Mouse (Mus musculus): ENCODE data around the gene Tmprss3.

Gene Tmprss3

DNA sequence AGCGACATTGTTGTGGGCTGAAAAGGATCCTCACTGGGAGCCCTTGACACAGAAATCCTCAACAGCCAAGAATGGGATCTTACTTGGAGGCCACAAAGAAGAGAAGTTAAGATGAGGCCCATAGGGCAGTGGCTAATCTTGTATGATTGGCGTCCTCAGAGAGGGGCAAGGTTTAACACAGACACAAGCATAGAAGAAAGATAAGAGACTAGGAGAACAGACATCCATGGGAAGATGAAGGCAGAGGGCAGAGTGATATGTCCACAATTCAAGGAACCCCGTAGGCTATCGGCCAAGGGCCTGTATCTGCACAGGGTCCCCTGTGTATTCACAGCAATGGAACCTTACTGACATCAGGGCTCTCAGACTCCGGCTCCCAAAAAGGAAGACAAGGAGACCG, 3.6 kb downstream of the Tmprss3 start:
- in situ Hi-C loops (cut with MboI): no loop called here

DNA sequence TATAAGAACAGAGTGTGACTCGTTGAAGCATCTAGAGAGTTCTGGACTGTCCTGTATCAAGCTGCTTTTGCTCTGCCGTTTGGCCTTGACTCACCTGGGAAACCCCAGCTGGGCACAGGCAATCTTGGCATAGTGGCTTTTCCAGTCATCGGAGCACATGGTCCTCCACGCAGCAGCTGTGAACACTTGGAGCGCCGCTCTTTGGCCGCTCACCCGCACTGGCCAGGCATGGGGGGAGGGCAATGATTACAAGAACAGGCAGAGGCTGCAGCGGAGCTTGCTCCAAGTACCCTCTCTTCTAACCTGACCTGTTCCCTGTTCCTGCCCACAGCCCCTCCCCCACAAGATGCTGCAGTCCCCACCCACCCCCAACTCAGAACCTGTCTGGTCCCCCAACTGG, 5.4 kb downstream of the Tmprss3 start:
- in situ Hi-C loops (cut with MboI): no loop called here

DNA sequence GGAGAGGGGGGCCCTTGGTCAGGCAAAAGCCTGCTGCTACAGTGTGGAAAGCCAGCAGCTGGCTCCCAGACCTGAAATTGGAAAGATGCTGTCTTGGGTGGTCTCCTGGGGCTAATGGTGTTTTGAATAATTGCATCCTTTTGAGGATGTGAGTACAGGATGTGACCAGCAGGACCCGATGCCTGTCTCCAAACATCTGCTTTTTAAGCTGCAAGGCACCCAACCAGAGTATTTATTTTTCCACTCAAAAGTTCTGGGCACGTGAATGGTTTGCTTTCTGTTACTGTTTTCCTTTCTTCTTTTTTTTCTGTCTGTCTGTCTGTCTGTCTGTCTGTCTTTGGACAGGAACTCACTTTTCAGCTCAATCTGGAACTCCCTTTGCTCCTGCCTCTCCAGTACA, 6.1 kb downstream of the Tmprss3 start:
- in situ Hi-C loops (cut with MboI): no loop called here

- in situ Hi-C loops (cut with MboI): no loop called here
These were observed 7.0 kb downstream of the Tmprss3 start for GRCm38 (mm10) chr17:31191825-31192224.

DNA sequence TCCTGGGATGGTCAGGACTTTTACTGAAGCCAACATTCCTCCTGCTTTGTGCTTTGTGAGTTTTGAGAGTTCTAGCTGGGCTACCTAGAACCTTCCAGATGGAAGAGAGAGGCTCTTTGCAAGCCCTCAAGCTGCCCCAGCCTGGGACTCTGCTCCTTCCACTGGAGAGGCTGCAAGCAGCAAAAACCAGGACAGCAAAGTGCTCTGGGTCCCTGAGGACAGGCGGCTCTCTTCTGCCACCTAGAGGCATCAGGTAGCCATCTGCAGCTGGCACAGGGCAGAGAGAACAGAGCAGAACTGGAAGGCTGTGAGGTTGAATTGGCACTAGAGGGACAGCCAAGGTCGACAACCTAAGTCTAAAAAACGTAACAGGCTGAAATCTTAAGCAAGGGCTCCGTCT, 11.4 kb downstream of the Tmprss3 start:
- in situ Hi-C loops (cut with MboI): no loop called here

DNA sequence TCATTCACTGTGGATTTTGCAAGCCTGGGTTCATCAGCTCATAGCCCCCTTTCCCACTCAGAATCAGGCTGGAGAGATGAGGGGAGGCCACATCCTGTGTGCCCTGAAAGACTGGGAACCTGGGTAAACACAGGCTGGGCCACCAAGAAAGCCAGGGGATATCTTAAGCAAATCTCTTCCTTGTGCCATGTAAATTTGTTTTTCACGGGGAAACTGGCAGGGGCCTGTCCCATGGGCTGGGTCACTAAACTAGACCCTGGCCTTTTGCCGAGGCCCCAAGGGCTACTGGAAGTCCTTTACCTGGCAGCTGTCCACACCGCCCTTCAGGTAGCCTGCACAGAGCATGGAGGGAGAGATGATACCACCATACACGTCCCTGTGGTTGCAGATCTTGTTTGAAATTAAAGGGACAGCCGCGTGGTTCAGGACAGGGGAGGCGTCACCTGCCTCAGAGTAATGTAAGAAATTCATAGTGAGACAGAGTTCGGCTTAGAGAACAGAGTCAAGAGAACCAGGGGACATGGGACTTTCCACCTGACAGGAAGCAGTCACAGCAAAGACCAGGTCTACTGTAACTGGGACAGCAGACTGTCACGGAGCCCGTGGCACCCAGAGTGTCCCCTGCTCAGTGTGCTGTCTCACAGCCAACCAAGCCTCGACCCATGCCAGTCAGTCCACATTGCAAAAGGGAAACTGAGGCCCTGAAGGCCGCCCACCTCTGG, 14.3 kb downstream of the Tmprss3 start:
- in situ Hi-C loops (cut with MboI): no loop called here

GRCm38 (mm10) chr17:31183180-31183974, 15.4 kb downstream of the Tmprss3 start:
- in situ Hi-C loops (cut with MboI): no loop called here

DNA sequence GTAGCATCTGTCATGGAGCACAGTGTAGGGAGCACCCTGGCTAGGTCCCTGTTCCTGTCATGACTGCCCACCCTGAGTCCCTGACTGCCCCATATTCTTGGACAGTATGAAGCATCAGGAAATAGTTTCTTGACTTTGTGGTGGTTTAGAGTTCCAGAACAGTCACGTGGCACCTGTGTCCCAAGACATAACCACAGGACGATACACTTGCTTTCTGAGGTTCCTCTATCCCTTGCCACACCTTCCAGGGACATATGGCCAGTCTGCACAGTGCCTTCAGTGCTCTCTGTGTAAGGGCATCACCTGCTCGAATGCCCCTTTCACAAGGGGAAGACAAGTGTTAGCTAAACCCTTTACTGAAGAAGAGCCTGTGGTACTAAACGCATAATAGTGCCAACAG, 17.3 kb downstream of the Tmprss3 start:
- in situ Hi-C loops (cut with MboI): no loop called here

- in situ Hi-C loops (cut with MboI): no loop called here
These were observed 22.5 kb downstream of the Tmprss3 start for GRCm38 (mm10) chr17:31176321-31176720.

GRCm38 (mm10) chr17:31169796-31170195, 29.0 kb downstream of the Tmprss3 start:
- in situ Hi-C loops (cut with MboI): no loop called here

GRCm38 (mm10) chr17:31165127-31165526, 33.6 kb downstream of the Tmprss3 start, which contains the start of gene Tff1:
Gene Tff1, minus strand, starts transcription at chr17:31165277.
- in situ Hi-C loops (cut with MboI): no loop called here

GRCm38 (mm10) chr17:31163821-31164220, 35.0 kb downstream of the Tmprss3 start:
- in situ Hi-C loops (cut with MboI): no loop called here

GRCm38 (mm10) chr17:31162607-31163006, 36.2 kb downstream of the Tmprss3 start:
- in situ Hi-C loops (cut with MboI): no loop called here

DNA sequence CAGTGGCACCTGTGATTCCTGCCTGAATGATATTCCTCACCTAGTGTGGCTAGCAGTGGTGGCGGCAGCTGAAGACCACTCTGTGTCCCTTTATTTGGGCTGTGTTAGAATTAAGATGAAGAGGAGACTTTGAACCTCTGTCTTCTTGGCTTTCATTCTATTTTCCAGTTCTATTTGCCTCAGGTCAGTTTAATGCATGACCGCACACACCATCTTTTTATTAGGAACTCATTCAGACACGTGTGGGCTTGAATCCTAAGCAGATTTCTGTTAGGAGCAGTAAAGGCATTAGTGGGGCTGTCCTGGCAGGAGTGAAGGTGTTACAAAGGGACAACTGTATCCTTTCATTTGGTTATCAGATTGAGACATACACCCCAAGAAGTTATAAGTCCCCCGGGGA, 38.5 kb downstream of the Tmprss3 start:
- in situ Hi-C loops (cut with MboI): no loop called here

GRCm38 (mm10) chr17:31157921-31158320, 40.9 kb downstream of the Tmprss3 start:
- in situ Hi-C loops (cut with MboI): no loop called here

DNA sequence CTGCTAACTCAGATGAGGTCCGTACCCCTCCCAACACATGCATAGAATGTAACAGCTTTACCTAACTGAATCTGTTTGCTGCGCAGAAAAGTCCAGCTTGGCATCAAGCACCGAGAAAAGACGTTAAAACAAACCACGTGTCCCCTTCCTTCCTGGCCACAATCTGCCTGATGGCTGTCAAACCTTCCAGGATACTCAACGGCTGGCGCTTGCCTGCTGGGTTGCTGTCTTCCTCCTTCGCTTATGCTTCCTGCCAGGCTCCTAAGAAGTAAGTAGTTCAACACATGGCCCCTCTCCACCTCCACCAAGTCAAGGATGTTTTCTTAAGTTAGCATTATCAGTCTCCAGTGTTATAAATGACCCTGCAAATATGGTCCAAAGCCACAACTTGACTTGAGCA, 45.0 kb downstream of the Tmprss3 start:
- in situ Hi-C loops (cut with MboI): no loop called here

DNA sequence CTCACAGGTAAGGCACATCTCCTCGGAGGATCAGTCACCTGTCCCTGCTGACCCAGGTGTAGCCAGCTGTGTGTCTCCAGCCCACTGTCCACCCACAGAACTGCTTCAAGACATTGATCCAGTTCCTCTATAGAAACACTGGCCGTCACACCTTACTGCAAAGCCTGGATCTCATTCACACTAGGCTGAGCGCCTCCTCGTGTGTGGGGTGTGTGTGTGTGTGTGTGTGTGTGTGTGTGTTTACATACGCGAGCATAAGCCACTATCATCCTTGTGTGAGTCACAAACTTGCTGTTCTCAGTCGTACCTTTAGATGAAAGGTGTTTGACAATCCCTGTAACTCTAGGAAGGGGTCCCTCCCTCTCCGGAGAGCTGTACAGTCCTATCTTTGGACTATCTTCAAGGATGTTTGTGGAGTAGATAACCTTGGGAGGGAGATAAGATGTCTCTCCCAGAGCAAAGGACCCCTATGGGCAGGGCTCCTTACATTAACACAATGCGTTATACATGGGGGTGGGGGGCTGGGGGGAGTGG, 45.7 kb downstream of the Tmprss3 start:
- in situ Hi-C loops (cut with MboI): no loop called here

DNA sequence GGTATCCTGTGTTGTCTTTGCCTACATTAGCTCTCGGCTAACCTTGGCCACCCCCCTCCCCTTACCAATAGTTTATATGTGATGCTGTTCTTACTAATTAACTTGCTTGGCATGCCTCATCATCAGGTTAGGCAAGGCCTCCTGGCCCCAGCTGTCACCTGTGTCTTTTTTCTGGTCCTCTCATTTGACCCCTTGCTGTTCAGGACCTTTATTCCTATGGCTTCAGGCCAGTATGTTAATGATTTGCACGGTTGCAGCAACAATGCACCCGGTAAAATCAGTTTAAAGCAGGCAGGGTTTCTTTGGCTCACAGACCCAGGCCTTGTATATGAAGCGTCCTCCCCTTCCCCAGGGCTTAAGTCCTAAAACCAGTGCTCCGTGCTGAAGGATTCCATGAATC, 46.3 kb downstream of the Tmprss3 start:
- in situ Hi-C loops (cut with MboI): no loop called here

DNA sequence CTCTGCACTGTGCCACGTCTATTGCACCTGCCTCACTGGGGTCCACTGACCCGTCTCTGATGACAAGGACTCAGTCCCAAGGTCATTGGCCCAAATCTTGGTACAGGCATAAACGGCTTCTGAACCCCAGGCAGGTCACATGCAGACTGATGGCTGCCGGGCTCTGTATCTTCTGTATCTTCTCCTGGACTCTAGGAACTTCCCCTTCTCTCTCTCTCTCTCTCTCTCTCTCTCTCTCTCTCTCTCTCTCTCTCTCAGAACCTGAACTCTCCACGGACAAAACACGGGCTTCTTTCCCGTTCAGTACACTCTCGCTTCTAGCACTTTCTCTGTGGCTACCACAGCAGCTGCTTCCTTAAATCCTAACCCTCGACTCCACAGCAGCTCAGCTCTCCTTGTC, 52.8 kb downstream of the Tmprss3 start:
- in situ Hi-C loops (cut with MboI): no loop called here

GRCm38 (mm10) chr17:31144040-31145037, 54.4 kb downstream of the Tmprss3 start, which contains the start of gene Tff2:
Gene Tff2, minus strand, starts transcription at chr17:31144282.
- in situ Hi-C loops (cut with MboI): no loop called here

- in situ Hi-C loops (cut with MboI): no loop called here
These were observed 56.7 kb downstream of the Tmprss3 start for GRCm38 (mm10) chr17:31142116-31142515.

- in situ Hi-C loops (cut with MboI): loop anchor here (10.0 kb wide), 1 partner anchor 96 kb away; no protein-coding TSS in a partner anchor
These were observed 60.4 kb downstream of the Tmprss3 start for GRCm38 (mm10) chr17:31138398-31138797.
